Mouse (Mus musculus) hindbrain, postnatal 0 days (tissue): ENCODE measurements around the gene Gm42742. TPM values are rescaled to one million over a fixed set of nuclear protein-coding genes. Genes with fewer than 3 reads are reported as not detected.

ENCODE experiments used
- ATAC-seq: fragments of 200-750 bp; cut with Nextera tagmentation; 2 replicates; pipeline ENCODE4 v1.8.0; 2017; ENCODE audit warnings: mild to moderate bottlenecking, moderate TSS enrichment, moderate library complexity
- DNase-seq: peaks from one replicate; pipeline ENCODE4 v3.0.0-alpha.2; 2015; ENCODE audit warnings: low spot score
- H3K27ac ChIP-seq: fragments of 300-500 bp; sonication (generic); 2 replicates; pipeline ENCODE4 v1.5.1; 2014; ENCODE audit warnings: mild to moderate bottlenecking
- H3K27me3 ChIP-seq: fragments of 300-500 bp; sonication (generic); 2 replicates; pipeline ENCODE4 v1.6.1; 2014; ENCODE audit warnings: low read length, mixed read lengths; ENCODE audit not compliant: insufficient read depth
- H3K36me3 ChIP-seq: fragments of 300-500 bp; sonication (generic); 2 replicates; pipeline ENCODE4 v1.6.1; 2014; ENCODE audit warnings: low read length, mixed read lengths; ENCODE audit not compliant: insufficient read depth
- H3K4me1 ChIP-seq: fragments of 300-500 bp; sonication (generic); 2 replicates; pipeline ENCODE4 v1.6.1; 2014; ENCODE audit warnings: antibody characterized with exemption, low read length, mixed read lengths; ENCODE audit not compliant: insufficient read depth
- H3K4me2 ChIP-seq: fragments of 300-500 bp; sonication (generic); 2 replicates; pipeline ENCODE4 v1.6.1; 2014; ENCODE audit warnings: low read depth, mild to moderate bottlenecking, low read length, moderate library complexity, mixed read lengths
- H3K4me3 ChIP-seq: fragments of 300-500 bp; sonication (generic); 2 replicates; pipeline ENCODE4 v1.5.1; 2014; ENCODE audit warnings: low read length
- H3K9ac ChIP-seq: fragments of 300-500 bp; sonication (generic); replicated peaks from 2 replicates; pipeline ENCODE4 v1.6.1; 2014; ENCODE audit warnings: mild to moderate bottlenecking, low read length, moderate library complexity, mixed read lengths
- H3K9me3 ChIP-seq: fragments of 300-500 bp; sonication (generic); 2 replicates; pipeline ENCODE4 v1.6.1; 2016; ENCODE audit warnings: low read length, mixed read lengths
- CTCF ChIP-seq: IDR thresholded peaks from 2 replicates; pipeline ENCODE4 v1.5.1; 2016; ENCODE audit warnings: antibody characterized with exemption, control low read depth, low read depth
- WGBS: fragments of 180-500 bp; shearing (Covaris S2); extraction: QIAGEN DNeasy Blood & Tissue Kit; methylation state at CpG from one replicate; pipeline ENCODE4 v1.1.7; 2014; 5-methylcytosine and 5-hydroxymethylcytosine counted together
- polyA plus RNA-seq: library from polyadenylated mRNA; unstranded; fragments of >200 nt; fragmentation: Nextera tagmentation; extraction: Ambion mirVana; gene quantifications from 2 replicates; pipeline ENCODE4 v1.2.1, GENCODE M21; 2015
- total RNA-seq: library from RNA; depleted of rRNA; stranded (reverse); fragments of >200 nt; gene quantifications from 2 replicates; pipeline ENCODE4 v1.2.3, GENCODE M21; 2014; rRNA removed

The Gm42742 gene
- total RNA-seq (7.1 and 40.2 TPM in 2 replicates), polyA plus RNA-seq (47.7 and 60.2 TPM in 2 replicates)

GRCm38 (mm10) chr7:127020901-127021562 is at the start of gene Gm42742, which contains the start of gene Prrt2:
Gm42742 (minus strand) TSS chr7:127021097.
Prrt2 (minus strand) TSS chr7:127021211.
- no peaks in the 10 kb centered on the region for H3K27me3 ChIP-seq
- peak within 1 kb of the TSS; percentile 85 for H3K4me2 ChIP-seq
- H3K4me3 ChIP-seq, result peak within 1 kb of the TSS; percentile 59
- peaks cover 48% of the 10 kb centered on the region for H3K4me1 ChIP-seq
- ATAC-seq (peak; percentile 13), DNase-seq (peak; percentile 79)
- H3K36me3 ChIP-seq, result peaks cover 19% of the 10 kb centered on the region; the same call in 1 of the 2 replicates
- TF ChIP-seq CTCF, result no peak
- peak within 1 kb of the TSS; percentile 86 for H3K27ac ChIP-seq
- H3K9me3 ChIP-seq, result no peaks in the 10 kb centered on the region
- H3K9ac ChIP-seq, result peak within 1 kb of the TSS; percentile 81
- 2% methylated on average over 36 of the region's 37 CpGs for WGBS

GRCm38 (mm10) chr7:127066317-127066716 is 45.4 kb upstream of the Gm42742 start:
- 0 out of 2 replicates have a peak, but pooled peaks cover 2% of the 10 kb centered on the region for H3K9me3 ChIP-seq
- H3K4me1 ChIP-seq, result no peaks in the 10 kb centered on the region
- whole genome bisulfite sequencing, result 78% methylated on average over 4 of the region's 4 CpGs
- no peak overlapping the region for H3K4me3 ChIP-seq
- no peak for ATAC-seq
- H3K27ac ChIP-seq, result no peak overlapping the region
- no peak for DNase-seq
- H3K9ac ChIP-seq, result no peak overlapping the region
- no peaks in the 10 kb centered on the region for H3K36me3 ChIP-seq
- no peak overlapping the region for H3K4me2 ChIP-seq
- no peak for TF ChIP-seq CTCF
- no peaks in the 10 kb centered on the region for H3K27me3 ChIP-seq

GRCm38 (mm10) chr7:127065538-127065937 is 44.6 kb upstream of the Gm42742 start:
- Histone ChIP-seq H3K27ac (no peak overlapping the region), H3K4me3 (no peak overlapping the region), H3K9ac (no peak overlapping the region), H3K4me1 (no peaks in the 10 kb centered on the region), H3K9me3 (0 out of 2 replicates have a peak, but pooled peaks cover 2% of the 10 kb centered on the region), H3K36me3 (no peaks in the 10 kb centered on the region), H3K27me3 (no peaks in the 10 kb centered on the region), H3K4me2 (no peak overlapping the region)
- DNase-seq (no peak), ATAC-seq (no peak)
- 88% methylated on average over 6 of the region's 6 CpGs for WGBS
- TF ChIP-seq CTCF, result no peak

- 75% methylated on average over 5 of the region's 5 CpGs for WGBS
Observed at GRCm38 (mm10) chr7:127055026-127055585, 34.2 kb upstream of the Gm42742 start.

GRCm38 (mm10) chr7:127041851-127042672 is 21.2 kb upstream of the Gm42742 start, which contains the start of gene Kif22:
Kif22 (minus strand) TSS chr7:127042471.
- no peaks in the 10 kb centered on the region for H3K27me3 ChIP-seq
- WGBS, result under 1% methylated on average over 53 of the region's 53 CpGs
- DNase-seq, result peak; percentile 94
- peak; percentile 92 for ATAC-seq
- no peaks in the 10 kb centered on the region for H3K36me3 ChIP-seq
- H3K27ac ChIP-seq, result peak within 1 kb of the TSS; percentile 74
- H3K4me2 ChIP-seq, result peak within 1 kb of the TSS; percentile 98
- peak within 1 kb of the TSS; percentile 63 for H3K9ac ChIP-seq
- H3K4me3 ChIP-seq, result peak within 1 kb of the TSS; percentile 71
- peaks cover 8% of the 10 kb centered on the region; the same call in 1 of the 2 replicates for H3K4me1 ChIP-seq
- TF ChIP-seq CTCF, result no peak
- H3K9me3 ChIP-seq, result no peaks in the 10 kb centered on the region

More at GRCm38 (mm10) chr7:127055026-127055585, 34.2 kb upstream of the Gm42742 start:
- H3K9ac ChIP-seq, result no peak overlapping the region
- no peaks in the 10 kb centered on the region for H3K9me3 ChIP-seq
- no peak overlapping the region for H3K27ac ChIP-seq
- no peak for ATAC-seq
- no peaks in the 10 kb centered on the region for H3K4me1 ChIP-seq
- no peak overlapping the region for H3K4me2 ChIP-seq
- H3K36me3 ChIP-seq, result no peaks in the 10 kb centered on the region
- DNase-seq, result no peak
- no peak overlapping the region for H3K4me3 ChIP-seq
- no peak for TF ChIP-seq CTCF
- H3K27me3 ChIP-seq, result no peaks in the 10 kb centered on the region

GRCm38 (mm10) chr7:127031244-127031643 is 10.3 kb upstream of the Gm42742 start:
- no peak overlapping the region for H3K4me2 ChIP-seq
- H3K27ac ChIP-seq, result no peak overlapping the region
- peaks cover 8% of the 10 kb centered on the region; the same call in 1 of the 2 replicates for H3K4me1 ChIP-seq
- 77% methylated on average over 1 of the region's 1 CpGs for WGBS
- H3K27me3 ChIP-seq, result no peaks in the 10 kb centered on the region
- no peaks in the 10 kb centered on the region for H3K36me3 ChIP-seq
- ATAC-seq (no peak), DNase-seq (no peak)
- no peak overlapping the region for H3K9ac ChIP-seq
- no peak for TF ChIP-seq CTCF
- H3K9me3 ChIP-seq, result no peaks in the 10 kb centered on the region
- no peak overlapping the region for H3K4me3 ChIP-seq
